Mouse (Mus musculus) adrenal gland (tissue): ENCODE results near the gene 9330161L09Rik.

Source experiments
- intact Hi-C: fragments of 180-260 bp; cut with DNase I; formaldehyde crosslinking; loops from one replicate; pipeline ENCODE4 v1.15.1; 2025

Gene 9330161L09Rik

DNA sequence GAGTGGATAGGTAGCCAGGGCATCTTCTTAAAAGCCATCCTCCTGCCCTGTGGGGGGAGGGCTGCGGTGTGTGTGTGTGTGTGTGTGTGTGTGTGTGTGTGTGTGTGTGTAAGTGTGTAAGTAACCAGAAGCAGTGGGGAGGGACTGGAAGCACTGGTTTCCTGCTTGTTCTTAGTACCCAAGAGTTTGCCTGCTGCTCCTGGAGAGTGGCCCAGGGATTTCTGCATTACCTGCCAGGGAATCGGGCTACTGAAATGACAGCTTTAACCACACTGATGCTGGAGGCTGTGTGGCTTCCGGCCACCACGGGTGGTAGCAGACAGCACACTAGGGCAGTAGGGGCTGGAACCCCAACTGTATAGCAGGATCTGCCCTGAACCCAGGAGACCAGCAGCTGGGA is 17.6 kb downstream of the 9330161L09Rik start:
- intact Hi-C loops = no loop called here

DNA sequence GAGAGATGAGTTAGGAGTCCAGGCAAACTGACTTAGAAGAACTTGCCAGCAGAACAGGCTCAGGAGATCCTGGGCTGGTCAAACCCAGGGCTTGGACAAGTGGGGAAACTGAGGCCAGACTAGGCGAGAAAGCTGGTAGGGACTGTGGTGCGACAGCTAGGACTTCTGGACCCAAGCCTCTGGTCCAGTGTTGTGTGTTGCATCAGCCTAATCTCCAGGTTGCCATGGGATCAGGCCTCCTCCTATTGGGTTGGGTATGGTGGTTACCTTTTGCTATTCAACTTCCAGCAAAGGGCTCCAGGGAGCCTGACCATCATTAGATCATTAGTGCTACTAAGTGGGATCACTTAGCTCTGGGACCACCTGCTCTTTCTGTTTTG is 18.3 kb downstream of the 9330161L09Rik start:
- intact Hi-C loops = no loop called here

DNA sequence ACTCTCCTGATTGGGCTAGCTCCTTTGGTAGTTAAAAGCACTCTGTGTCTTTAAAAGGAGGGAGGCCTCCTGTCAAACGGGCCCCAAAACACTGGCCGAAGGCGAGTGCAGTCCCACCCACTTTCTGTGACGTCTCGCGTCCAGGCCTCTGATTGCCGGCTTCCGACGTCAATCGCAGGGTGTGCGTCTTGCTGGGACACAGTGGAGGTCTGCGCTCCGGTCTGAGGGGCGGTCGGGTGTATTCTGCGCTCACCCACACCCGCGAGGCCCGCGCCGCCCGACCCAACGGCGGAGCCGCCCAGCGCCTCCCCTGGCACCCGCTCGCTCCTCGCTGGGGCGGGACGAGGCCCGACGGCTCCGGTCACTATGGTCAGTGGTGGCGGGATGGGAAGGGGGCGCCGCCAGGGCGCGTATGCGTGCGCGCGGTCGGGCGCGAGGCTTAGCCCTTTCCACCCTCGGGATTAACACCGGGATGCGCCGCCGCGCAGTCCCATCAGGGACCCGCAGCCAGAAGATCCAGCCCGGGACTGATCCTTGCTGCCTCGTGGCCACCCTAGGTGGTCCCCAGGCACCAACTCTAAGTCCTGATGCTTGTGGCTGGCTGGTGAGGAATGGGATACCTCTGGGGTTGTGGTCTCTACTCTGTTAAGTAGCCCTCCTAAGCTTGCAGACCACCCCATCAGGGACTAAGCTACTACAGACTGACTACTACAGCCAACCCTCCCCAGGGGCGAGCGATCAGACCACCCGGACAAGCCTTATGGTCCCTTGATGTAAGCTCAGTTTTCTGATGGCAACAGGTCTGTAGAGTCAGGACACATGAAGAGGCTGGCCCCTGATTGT is 18.9 kb downstream of the 9330161L09Rik start, which contains the start of gene Otub2:
TSS of gene Otub2 (plus strand) at position 178 of the 843 bp plus-strand sequence.
- intact Hi-C loops = no loop called here

DNA sequence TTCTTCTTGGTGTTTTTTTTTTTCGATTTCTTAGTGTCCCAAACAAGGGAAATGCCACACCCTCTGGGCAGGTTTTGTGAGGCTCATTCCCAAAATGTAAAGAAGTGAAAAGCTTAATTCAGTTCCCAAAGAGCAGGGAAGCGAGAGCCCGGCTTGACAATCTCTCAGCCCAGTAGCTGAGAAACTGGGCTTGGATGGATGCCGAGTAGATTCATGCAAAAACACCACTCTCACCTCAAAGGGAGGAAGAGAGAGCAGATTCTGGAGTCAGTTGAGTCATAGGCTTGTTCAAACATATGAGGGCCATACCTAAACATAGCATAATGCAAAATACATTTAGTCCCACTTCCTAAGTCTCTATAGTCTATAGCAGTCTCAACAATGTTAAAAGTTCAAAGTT is 27.4 kb downstream of the 9330161L09Rik start:
- intact Hi-C loops = no loop called here

DNA sequence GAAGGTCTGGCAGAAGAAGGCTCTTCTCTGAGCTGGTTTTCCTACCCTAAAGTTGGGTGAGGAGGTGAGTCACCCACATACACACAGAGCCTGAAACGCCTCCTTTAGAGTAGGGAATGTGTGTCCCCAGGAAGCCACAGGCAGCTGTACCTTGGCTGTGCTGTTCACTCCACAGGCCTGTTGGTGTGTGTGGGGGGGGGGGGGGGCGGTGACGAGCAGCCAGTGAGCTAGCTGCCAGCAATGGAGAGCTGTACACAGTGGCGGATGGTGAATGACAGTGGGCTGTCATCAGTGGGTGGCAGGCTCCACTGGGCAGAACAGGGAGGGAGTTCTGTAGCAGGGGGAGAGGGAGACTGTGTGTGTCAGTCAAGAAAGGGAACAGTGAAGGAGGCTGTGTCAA is 30.8 kb downstream of the 9330161L09Rik start:
- intact Hi-C loops = no loop called here

DNA sequence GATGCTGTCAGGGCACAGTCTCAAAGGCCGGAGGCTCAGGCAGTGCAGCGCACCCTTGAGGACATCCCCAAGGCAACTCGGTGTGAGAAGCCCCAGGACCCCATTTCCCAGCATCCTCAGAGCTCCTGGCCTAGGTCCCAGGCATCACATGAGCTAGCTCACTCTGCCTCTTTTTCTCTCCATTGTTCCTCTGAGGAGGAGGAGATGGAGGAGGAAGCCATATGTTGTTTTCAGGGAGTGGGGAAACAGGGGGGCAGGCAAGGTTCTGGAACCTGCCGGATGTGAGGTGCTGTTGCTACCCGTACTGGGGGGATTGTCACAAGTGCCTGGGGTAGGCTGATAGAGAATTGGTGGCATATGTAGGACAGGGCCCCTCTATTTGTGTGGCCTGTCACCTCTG is 31.5 kb downstream of the 9330161L09Rik start:
- intact Hi-C loops = no loop called here

DNA sequence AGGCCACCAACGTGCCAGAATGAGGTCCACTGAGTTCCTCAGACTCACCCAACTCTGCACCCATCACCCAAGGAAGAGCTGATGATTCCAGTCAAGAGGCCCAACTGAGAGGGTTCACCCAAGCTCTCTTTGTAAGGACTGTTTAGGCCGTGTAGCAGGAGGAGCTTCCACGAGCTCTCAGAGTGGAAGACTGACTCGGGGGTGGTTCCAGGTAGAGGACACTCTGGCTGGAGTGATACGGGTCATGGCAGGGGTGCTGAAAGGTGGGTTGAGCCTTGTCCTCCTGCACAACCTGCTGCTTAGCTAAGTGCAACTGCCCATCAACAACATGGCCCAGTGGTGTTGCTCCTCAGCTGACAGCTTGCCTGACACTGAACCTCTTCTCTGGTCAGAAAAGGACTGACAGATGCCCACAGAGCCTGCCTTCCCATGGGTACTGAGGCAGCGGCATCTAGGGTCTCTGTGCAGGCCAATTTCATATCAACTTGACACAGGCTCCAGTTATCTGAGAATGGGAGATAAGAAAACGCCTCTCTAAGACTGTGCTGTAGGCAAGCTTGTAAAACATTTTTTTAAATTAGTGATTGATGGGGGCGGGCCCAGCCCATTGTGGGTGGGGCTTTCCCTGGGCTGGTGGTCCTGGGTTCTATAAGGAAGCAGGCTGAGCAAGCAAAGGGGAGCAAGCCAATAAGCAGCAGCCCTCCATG is 33.9 kb downstream of the 9330161L09Rik start:
- intact Hi-C loops = loop anchor here (5.0 kb wide), 1 partner anchor 231 kb away; no protein-coding TSS in a partner anchor

DNA sequence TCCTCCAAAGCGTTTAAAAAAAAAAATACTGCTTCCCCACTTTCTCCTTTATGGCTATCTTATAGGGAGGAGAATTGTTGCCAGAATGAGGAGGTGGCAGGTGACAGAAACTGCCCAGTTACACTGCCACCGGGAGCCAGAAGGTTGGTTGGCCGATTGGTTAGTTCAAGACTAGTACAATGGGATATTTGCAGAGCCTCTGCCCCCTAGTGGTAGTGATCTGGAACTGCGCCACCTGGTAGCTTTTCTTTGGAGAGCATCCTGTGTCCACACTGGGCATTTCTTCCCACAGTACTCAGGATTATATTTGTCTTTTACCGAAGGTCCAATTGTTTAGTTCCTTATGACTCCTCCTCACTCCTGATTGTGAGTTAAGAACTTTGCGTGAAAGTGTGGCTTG is 35.9 kb downstream of the 9330161L09Rik start:
- intact Hi-C loops = loop anchor here (5.0 kb wide), 1 partner anchor 229 kb away; no protein-coding TSS in a partner anchor

DNA sequence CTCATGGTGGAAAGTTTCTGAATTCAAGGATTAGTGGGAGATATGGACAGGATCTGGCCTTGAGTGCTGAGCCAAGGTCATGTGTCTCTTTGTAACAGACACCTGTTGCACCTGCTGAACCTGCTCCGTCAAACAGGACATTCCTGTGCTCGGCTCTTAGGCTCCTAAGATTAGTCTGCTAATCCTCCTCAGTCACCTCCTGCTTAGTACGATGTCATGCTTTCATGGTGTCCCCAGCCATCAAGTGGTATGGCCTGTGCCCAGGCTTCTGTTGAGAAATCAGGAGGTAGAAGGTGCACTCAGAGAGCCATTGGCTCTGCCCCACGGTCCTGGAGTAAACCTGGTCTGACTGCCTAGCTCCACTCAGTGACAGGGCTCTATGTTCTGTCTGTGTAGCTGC is 36.8 kb downstream of the 9330161L09Rik start:
- intact Hi-C loops = loop anchor here (5.0 kb wide), 1 partner anchor 229 kb away; no protein-coding TSS in a partner anchor

DNA sequence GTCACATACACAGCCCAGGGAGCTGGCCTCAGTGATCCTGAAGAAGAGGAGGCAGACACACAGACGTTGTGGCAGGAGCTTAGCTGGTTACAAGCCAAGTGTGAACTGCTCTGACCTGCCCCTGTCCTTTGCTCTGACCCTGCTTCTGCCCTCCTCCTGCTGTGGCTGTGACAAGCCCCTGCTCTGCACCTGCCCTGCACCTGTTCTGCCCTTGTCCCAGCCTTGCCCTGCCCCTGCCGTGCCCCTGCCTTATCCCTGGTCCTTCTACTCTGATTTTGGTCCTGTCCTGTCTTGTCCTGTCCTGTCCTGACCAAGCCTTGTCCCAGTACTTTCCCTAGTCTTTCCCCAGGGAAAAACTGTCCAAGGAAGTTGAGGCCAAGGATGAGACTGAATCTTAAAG is 38.8 kb downstream of the 9330161L09Rik start:
- intact Hi-C loops = no loop called here

DNA sequence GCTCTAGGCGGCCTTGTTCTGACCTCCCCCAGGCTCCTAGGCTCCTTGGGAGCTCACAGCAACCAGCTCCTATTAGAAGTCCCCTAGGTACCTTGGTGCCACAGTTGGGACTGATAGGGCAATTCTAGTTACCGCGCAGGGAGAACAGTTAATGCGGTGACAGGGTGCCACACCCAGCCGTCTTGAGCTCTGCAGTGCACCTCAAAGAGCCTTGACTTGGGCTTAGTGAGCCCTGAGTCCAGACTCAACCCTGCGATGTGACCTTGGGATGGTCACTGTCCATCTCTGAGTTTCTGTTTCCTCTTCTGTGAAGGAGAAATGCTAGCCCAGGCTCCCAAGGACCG is 39.3 kb downstream of the 9330161L09Rik start:
- intact Hi-C loops = no loop called here

DNA sequence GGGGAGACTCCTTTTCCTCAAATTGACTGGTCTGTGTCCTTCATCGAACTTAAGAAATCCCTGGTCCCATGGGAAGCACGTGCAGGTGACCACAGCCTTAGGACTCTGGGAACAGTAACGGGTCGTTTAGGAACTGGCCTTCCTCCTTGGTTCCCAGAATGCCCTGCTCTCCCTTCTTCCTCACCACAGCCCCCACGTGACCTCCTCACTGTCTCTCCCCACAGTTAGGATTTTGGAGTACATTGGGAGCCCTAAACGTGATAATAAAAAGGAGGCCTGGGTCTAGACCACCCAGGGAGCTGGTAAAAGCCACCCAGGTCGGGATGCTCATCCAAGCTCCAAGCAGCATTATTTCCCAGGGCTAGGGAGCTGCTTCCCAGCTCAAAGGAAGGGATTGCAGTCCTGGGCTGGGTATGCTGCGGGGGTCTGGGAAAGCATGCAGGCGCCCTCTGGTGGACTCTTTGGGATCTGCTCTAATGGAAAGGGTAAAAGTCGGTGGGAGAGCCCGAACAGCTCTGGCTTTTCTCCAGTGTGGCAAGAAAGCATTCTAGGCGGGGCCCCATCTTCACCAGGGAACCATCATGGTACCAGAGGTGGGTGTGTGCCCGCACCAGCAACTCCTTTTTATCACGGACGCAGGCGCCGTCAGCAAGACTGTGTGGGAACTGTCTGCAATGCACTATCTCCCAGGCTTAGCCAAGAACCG is 39.8 kb downstream of the 9330161L09Rik start:
- intact Hi-C loops = no loop called here

DNA sequence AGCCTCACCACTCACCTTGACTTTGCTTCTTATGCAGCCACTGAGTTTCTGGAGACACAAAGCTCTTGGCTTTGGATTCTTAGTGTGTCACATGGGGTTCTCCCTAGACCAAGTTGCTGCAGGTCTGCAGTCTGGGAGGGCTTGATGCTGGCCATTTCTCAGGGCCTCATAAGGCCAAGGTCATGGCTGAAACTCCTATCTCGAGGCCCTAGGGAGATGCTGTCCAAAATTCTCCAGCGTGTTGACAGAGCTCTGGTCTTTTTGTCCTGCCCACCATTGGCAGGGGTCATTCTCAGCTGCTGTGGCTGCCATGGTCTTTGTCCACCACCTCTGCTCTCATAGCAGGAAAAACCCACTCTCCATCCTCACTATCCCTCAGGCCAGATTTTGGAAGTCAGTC is 40.4 kb downstream of the 9330161L09Rik start:
- intact Hi-C loops = no loop called here

DNA sequence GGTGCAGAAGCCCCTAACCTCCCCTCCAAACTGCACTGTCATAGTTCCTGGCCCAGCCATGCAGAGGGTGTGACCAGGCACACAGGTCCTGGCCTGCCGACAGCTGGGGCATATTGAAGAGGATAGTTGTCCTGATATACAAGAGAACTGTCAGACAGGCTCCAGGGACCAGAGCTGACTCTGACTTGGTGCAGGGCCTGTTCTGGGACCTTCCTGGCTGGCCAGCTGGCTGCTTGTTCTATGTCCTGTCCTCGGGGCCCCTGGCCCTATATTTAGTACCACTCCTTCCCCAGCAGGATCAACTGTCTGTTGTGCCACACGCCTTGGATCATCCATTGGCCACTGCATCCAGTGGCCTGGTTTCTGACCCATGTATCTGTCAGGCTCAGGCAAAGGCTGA is 45.3 kb downstream of the 9330161L09Rik start:
- intact Hi-C loops = no loop called here

DNA sequence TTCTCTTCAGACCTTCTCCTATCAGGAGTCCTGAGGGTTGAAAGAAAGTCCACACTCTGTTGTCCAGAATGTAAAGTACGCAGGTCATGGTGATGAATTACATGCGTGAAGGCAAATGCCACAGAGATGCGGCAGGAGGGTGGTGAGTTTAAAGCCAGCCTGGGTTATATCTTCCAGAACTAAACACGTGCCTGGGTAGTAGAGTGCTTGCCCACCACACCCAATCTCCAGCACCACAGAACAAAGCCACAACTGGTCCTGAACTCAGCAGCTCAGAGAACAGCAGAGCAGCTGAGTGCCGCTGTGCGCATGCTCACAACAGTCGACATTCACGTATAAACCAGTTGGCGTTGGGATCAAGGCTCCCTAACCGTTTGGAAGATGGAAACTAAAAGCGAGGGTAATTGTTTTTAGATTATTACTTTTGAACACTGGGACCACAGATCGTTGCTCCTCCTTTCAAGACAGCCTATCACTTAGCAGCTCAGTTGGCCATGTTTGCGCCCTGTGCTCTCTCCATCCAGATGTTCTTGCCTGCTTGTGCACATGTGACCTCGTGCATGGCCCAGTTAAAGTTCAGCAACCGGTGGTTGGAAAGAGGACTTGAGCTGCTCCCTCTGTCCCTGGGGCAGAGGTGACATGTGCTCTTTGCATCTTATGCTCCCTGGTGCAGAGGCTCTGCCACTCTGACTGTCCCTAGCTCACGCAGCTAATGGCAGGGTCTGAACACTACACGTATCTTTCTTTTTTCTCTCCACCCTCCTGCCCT is 45.9 kb downstream of the 9330161L09Rik start:
- intact Hi-C loops = no loop called here

DNA sequence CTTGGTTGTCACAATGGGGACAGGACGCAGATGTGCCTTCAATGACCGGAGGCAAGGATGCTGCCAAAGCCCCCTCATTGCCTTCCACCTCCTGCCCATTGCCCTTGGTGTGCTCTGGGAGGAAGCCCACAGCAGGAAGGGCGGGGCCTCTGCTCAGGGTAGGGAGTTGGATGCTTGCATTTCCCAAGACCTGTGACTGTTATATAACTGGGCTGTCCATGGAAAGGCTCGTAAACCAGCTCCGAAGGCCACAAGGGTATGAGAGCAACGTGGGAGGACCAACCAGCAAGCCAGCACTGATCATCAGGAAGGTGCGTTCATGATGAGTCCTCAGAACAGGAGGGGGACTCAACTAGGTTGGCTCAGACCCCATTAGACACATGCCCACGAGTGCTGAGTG is 46.8 kb downstream of the 9330161L09Rik start:
- intact Hi-C loops = no loop called here

DNA sequence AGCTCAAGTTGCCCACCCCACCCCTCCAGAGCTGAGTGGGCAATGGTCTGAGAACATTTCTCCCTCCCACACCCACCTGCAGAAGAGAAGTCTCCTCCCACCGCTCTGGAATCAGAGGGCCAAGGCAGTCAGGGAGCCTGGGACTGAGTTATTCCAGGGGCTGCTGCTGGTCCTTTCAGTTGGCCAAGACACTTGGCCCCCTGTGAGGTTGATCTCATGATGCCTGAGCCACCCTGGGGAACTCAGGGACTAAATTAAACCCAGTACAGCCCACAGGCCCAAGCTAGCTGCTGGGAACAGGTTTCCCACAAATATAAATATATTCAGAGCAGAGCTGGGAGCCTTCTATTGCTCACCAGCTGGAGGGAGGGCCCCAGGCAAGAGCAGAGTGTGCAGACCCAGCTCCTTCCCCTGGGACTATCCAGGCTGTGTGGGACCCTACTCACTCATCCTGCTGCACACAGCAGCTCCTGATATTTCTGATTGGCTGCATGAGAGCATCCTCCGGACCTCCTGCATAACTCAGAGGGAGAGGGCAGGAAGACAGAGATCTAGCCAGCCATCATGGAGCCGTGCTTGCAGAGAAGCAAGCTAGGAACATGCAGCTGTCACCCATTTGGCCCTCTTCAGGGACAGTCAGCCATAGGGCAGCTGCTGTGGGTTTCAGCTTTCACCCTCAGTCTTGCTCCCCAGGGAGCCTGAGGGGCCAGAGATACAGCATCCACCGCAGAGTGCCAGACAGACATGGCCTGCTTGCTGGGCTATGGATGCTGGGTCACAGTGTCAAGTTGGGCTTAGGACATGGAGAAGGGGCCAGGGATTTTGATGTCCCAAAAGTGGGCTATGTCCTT is 48.4 kb downstream of the 9330161L09Rik start:
- intact Hi-C loops = no loop called here

DNA sequence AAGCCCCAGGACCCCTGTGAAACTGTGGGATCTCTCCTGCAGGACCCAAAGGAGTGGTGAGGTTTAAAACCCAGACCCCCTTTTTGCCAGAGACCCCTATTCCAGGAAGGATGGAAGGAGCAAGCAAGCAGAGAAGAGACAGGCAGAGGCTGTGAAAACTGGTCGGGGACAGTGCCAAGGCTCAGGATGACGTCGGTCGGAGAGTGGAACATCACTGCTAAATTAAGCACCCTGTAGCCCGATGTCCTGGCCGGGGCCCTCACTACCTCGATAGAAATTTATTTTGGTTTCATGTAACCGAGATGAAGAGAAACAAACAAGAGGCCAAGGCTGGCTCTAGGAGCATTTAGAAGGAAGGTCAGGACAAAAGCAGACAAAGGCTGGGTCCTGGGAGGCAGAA is 49.4 kb downstream of the 9330161L09Rik start:
- intact Hi-C loops = no loop called here
